Mouse (Mus musculus) cortical plate, adult 2 months (tissue): Measurements from ENCODE around the gene Jarid2. TPM values are rescaled to one million over a fixed set of nuclear protein-coding genes. Genes with fewer than 3 reads are reported as not detected.
A peak's percentile ranks its signal among the peaks of the same experiment; 100 is the strongest.

Experiments used
- H3K27ac ChIP-seq: fragments of 200-500 bp; 2 replicates; pipeline ENCODE4 v1.5.1; 2012; ENCODE audit warnings: low read length, control low read depth, inconsistent platforms; ENCODE audit not compliant: insufficient read depth
- H3K4me1 ChIP-seq: fragments of 200-500 bp; 2 replicates; pipeline ENCODE4 v1.6.1; 2011; ENCODE audit warnings: low read length; ENCODE audit not compliant: control insufficient read depth, insufficient read depth
- H3K4me3 ChIP-seq: fragments of 200-500 bp; 2 replicates; pipeline ENCODE4 v1.5.1; 2011; ENCODE audit warnings: mild to moderate bottlenecking, low read length, control low read depth; ENCODE audit not compliant: insufficient read depth
- CTCF ChIP-seq: fragments of 200-500 bp; IDR thresholded peaks from 2 replicates; pipeline ENCODE4 v1.5.1; 2011; ENCODE audit warnings: mild to moderate bottlenecking, control low read depth, low read length; ENCODE audit not compliant: insufficient read depth; ENCODE audit errors: extremely low read depth
- POLR2A ChIP-seq: fragments of 200-500 bp; IDR thresholded peaks from 2 replicates; pipeline ENCODE4 v1.6.1; 2011; ENCODE audit warnings: mild to moderate bottlenecking, low read length, control low read depth; ENCODE audit not compliant: insufficient read depth; ENCODE audit errors: extremely low read depth
- polyA plus RNA-seq: library from polyadenylated mRNA; depleted of rRNA; stranded (reverse); fragments of >200 nt; gene quantifications from 2 replicates; pipeline ENCODE4 v1.2.3, GENCODE M21; 2012

Jarid2 gene
- polyA plus RNA-seq, 1 experiment, result 18.2 TPM

DNA sequence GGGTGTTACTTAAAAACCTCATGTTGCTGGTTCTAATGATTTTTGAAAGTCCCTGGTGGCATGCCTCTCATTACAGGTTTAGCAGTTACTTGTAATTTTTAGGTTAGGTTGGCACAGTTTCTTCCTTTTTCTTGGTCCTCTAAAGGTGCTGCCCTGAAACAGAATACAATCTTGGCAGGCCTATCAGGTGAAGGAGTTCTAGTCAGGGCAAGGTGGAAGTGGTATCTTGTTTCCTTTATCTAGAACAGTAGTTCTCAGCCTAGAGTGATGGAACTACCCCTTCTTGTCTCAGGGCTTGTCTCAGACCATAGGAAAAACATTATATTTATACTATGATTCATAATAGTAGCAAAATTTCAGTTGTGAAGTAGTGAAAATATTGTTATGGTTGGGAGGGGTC, 93.3 kb downstream of the Jarid2 start:
- TF ChIP-seq POLR2A, result no peak
- no peak for TF ChIP-seq CTCF
- no peak overlapping the region for H3K27ac ChIP-seq
- H3K4me1 ChIP-seq, result peaks cover 3% of the 10 kb centered on the region
- no peak overlapping the region for H3K4me3 ChIP-seq

GRCm38 (mm10) chr13:44828903-44829302, 99.6 kb downstream of the Jarid2 start:
- H3K4me3 ChIP-seq, result no peak overlapping the region
- peaks cover 3% of the 10 kb centered on the region for H3K4me1 ChIP-seq
- TF ChIP-seq CTCF (no peak), POLR2A (no peak)
- H3K27ac ChIP-seq, result no peak overlapping the region

- Histone ChIP-seq H3K4me3 (no peak overlapping the region), H3K4me1 (peaks cover 1% of the 10 kb centered on the region; the same call in 1 of the 2 replicates), H3K27ac (no peak overlapping the region)
- TF ChIP-seq POLR2A, result no peak
- no peak for TF ChIP-seq CTCF
Measured at GRCm38 (mm10) chr13:44832104-44832503, 102.8 kb downstream of the Jarid2 start.

DNA sequence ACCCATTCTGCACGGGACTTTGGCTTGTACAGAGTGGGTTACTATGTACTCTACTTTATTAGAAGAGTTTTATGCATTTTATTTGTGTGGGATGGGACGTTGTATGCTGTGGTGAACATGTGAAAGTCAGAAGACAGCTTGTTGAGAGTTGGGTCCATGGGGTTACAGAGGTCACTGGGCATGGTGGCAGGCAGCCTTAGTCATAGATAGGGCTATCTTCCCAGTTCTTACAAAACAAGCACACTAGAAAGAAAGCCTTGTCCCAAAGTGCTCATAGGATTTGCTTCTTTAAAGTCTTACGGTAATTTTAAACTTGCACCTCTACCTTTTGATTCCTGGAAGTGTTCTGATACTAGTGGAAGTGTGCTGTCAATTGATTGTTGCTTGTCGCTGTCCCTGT, 103.6 kb downstream of the Jarid2 start:
- H3K4me1 ChIP-seq, result peaks cover 1% of the 10 kb centered on the region; the same call in 1 of the 2 replicates
- no peak for TF ChIP-seq CTCF
- TF ChIP-seq POLR2A, result no peak
- H3K4me3 ChIP-seq, result no peak overlapping the region
- H3K27ac ChIP-seq, result no peak overlapping the region

GRCm38 (mm10) chr13:44833353-44833752, 104.1 kb downstream of the Jarid2 start:
- peaks cover 1% of the 10 kb centered on the region; the same call in 1 of the 2 replicates for H3K4me1 ChIP-seq
- TF ChIP-seq POLR2A (no peak), CTCF (peak; percentile 59; the same call in 1 of the 2 replicates)

DNA sequence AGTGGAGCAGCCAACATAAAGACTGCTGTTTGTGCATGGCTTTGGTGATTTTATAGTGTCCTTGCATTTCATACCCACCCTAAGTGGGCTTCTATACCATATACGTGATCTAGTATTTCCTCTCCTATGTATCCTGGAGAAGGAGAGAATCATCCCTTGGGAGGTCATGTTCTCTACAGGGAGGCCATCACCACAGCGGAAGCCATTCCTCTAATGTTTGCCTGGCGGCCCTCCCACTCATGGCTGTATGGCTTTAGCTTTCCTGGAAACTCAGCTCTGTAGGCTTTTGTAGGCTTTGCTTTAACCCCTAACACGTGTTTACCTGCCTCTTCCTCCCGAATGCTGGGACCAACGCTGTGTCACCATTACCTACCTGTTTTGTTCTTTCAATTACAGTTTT, 108.2 kb downstream of the Jarid2 start:
- Histone ChIP-seq H3K27ac (no peak overlapping the region), H3K4me3 (no peak overlapping the region), H3K4me1 (peaks cover 5% of the 10 kb centered on the region; the same call in 1 of the 2 replicates)
- no peak for TF ChIP-seq CTCF
- no peak for TF ChIP-seq POLR2A

More at GRCm38 (mm10) chr13:44833353-44833752, 104.1 kb downstream of the Jarid2 start:
- Histone ChIP-seq H3K4me3 (no peak overlapping the region), H3K27ac (no peak overlapping the region)

- Histone ChIP-seq H3K4me1 (peaks cover 5% of the 10 kb centered on the region; the same call in 1 of the 2 replicates), H3K27ac (peak overlapping the region; percentile 36; the same call in 1 of the 2 replicates), H3K4me3 (peak overlapping the region; percentile 40)
- TF ChIP-seq POLR2A (peak; percentile 83), CTCF (no peak)
Measured at GRCm38 (mm10) chr13:44839866-44840835, 110.9 kb downstream of the Jarid2 start.

DNA sequence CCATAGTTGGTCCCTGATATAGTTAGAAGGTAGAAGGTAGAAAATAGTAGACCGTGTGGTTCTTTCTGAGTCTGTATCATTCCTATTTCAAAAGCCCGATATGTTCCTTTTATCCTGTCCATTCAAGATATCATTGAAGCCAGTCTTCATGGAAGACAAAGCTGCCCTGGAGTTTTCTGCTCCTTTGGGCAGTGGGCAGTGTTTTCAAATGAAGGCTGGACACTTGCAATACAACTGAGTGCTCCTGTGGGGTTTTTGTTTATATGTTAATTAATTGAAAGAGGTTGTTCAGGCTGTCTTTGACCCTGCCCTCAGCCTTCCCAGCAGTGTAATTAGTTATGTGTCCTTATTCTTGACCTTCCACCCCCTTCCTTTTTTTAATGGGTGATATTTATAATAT, 122.2 kb downstream of the Jarid2 start:
- H3K27ac ChIP-seq, result no peak overlapping the region
- no peak overlapping the region for H3K4me3 ChIP-seq
- no peaks in the 10 kb centered on the region for H3K4me1 ChIP-seq
- TF ChIP-seq CTCF (no peak), POLR2A (no peak)

GRCm38 (mm10) chr13:44852024-44852423, 122.8 kb downstream of the Jarid2 start:
- TF ChIP-seq CTCF, result no peak
- Histone ChIP-seq H3K27ac (no peak overlapping the region), H3K4me3 (no peak overlapping the region), H3K4me1 (no peaks in the 10 kb centered on the region; the same call in 1 of the 2 replicates)

GRCm38 (mm10) chr13:44865566-44865965, 136.3 kb downstream of the Jarid2 start:
- Histone ChIP-seq H3K27ac (no peak overlapping the region), H3K4me3 (no peak overlapping the region), H3K4me1 (peaks cover 7% of the 10 kb centered on the region)
- TF ChIP-seq POLR2A (no peak), CTCF (no peak)
